Mouse (Mus musculus) heart, embryonic 11.5 days (tissue): Measurements from ENCODE around the gene Irgq. TPM values are rescaled to one million over a fixed set of nuclear protein-coding genes. Genes with fewer than 3 reads are reported as not detected.

Source experiments
- ATAC-seq: fragments of 200-750 bp; cut with Nextera tagmentation; replicated peaks from 2 replicates; pipeline ENCODE4 v1.8.0; 2017; ENCODE audit warnings: moderate library complexity; ENCODE audit not compliant: insufficient number of reproducible peaks, low FRiP score, low TSS enrichment
- H3K27ac ChIP-seq: fragments of 300-500 bp; sonication (generic); 2 replicates; pipeline ENCODE4 v1.5.1; 2014; ENCODE audit warnings: mild to moderate bottlenecking, low read depth, low read length
- H3K27me3 ChIP-seq: fragments of 300-500 bp; sonication (generic); 2 replicates; pipeline ENCODE4 v1.6.1; 2014; ENCODE audit warnings: mild to moderate bottlenecking, low read length, mixed read lengths; ENCODE audit not compliant: control insufficient read depth, insufficient read depth
- H3K36me3 ChIP-seq: fragments of 300-500 bp; sonication (generic); 2 replicates; pipeline ENCODE4 v1.6.1; 2014; ENCODE audit warnings: mild to moderate bottlenecking, low read length, moderate library complexity, mixed read lengths; ENCODE audit not compliant: control insufficient read depth, insufficient read depth
- H3K4me1 ChIP-seq: fragments of 300-500 bp; sonication (generic); 2 replicates; pipeline ENCODE4 v1.6.1; 2014; ENCODE audit warnings: low read length; ENCODE audit not compliant: control insufficient read depth, insufficient read depth
- H3K4me2 ChIP-seq: fragments of 300-500 bp; sonication (generic); 2 replicates; pipeline ENCODE4 v1.6.1; 2014; ENCODE audit warnings: mild to moderate bottlenecking, moderate library complexity
- H3K4me3 ChIP-seq: fragments of 300-500 bp; sonication (generic); 2 replicates; pipeline ENCODE4 v1.5.1; 2014; ENCODE audit warnings: low read depth, low read length
- H3K9ac ChIP-seq: fragments of 300-500 bp; sonication (generic); 2 replicates; pipeline ENCODE4 v1.6.1; 2014; ENCODE audit warnings: mild to moderate bottlenecking, low read depth, low read length, moderate library complexity
- H3K9me3 ChIP-seq: fragments of 300-500 bp; sonication (generic); replicated peaks from 2 replicates; pipeline ENCODE4 v1.6.1; 2016; ENCODE audit warnings: low read length; ENCODE audit not compliant: control insufficient read depth
- WGBS: fragments of 180-500 bp; shearing (Covaris S2); extraction: QIAGEN DNeasy Blood & Tissue Kit; methylation state at CpG from one replicate; pipeline ENCODE4 v1.1.7; 2014; ENCODE audit not compliant: insufficient replicate concordance; 5-methylcytosine and 5-hydroxymethylcytosine counted together
- polyA plus RNA-seq: library from polyadenylated mRNA; unstranded; fragments of >200 nt; fragmentation: Nextera tagmentation; extraction: Ambion mirVana; gene quantifications from 2 replicates; pipeline ENCODE4 v1.2.1, GENCODE M21; 2014

Irgq gene
- polyA plus RNA-seq, 1 experiment from 2014 or later: 4.1 TPM

- Histone ChIP-seq H3K4me1 (0 out of 2 replicates have a peak, but pooled peaks cover 4% of the 10 kb centered on the region), H3K36me3 (no peaks in the 10 kb centered on the region), H3K27ac (no peak overlapping the region), H3K4me3 (no peak overlapping the region), H3K9ac (no peak overlapping the region), H3K4me2 (no peak overlapping the region), H3K9me3 (no peaks in the 10 kb centered on the region), H3K27me3 (peaks cover 39% of the 10 kb centered on the region)
- ATAC-seq: no peak
- whole genome bisulfite sequencing: 78% methylated on average over 6 of the region's 6 CpGs
Observed at GRCm38 (mm10) chr7:24584876-24585275, 54.4 kb downstream of the Irgq start.

GRCm38 (mm10) chr7:24585995-24586394 lies 55.5 kb downstream of the Irgq start:
- ATAC-seq: no peak
- H3K9me3 ChIP-seq: no peaks in the 10 kb centered on the region
- H3K9ac ChIP-seq: no peak overlapping the region
- H3K36me3 ChIP-seq: no peaks in the 10 kb centered on the region
- peaks cover 39% of the 10 kb centered on the region for H3K27me3 ChIP-seq
- no peak overlapping the region for H3K4me3 ChIP-seq
- no peak overlapping the region for H3K27ac ChIP-seq
- WGBS: 25% methylated on average over 16 of the region's 16 CpGs
- 0 out of 2 replicates have a peak, but pooled peaks cover 4% of the 10 kb centered on the region for H3K4me1 ChIP-seq
- no peak overlapping the region for H3K4me2 ChIP-seq

GRCm38 (mm10) chr7:24586828-24587227 lies 56.3 kb downstream of the Irgq start:
- Histone ChIP-seq H3K4me1 (0 out of 2 replicates have a peak, but pooled peaks cover 4% of the 10 kb centered on the region), H3K4me2 (peak overlapping the region; percentile 73), H3K9me3 (no peaks in the 10 kb centered on the region), H3K27ac (no peak overlapping the region), H3K36me3 (no peaks in the 10 kb centered on the region), H3K9ac (peak overlapping the region; percentile 62; the same call in 1 of the 2 replicates), H3K27me3 (peaks cover 39% of the 10 kb centered on the region), H3K4me3 (peak overlapping the region; percentile 48)
- WGBS: 8% methylated on average over 8 of the region's 8 CpGs
- 0 out of 2 replicates have a peak, but pooled peaks have one; percentile 50 for ATAC-seq

GRCm38 (mm10) chr7:24587330-24588105 lies 57.0 kb downstream of the Irgq start, which contains the start of the genes Ethe1 and Zfp575:
Gene Ethe1 (plus strand): TSS chr7:24587543.
Gene Zfp575 (minus strand): TSS chr7:24587641.
- H3K36me3 ChIP-seq: no peaks in the 10 kb centered on the region
- peak; percentile 36; the same call in 1 of the 2 replicates for ATAC-seq
- H3K27me3 ChIP-seq: peaks cover 39% of the 10 kb centered on the region
- 0 out of 2 replicates have a peak, but pooled peaks cover 4% of the 10 kb centered on the region for H3K4me1 ChIP-seq
- H3K4me3 ChIP-seq: peak within 1 kb of the TSS; percentile 48
- H3K4me2 ChIP-seq: peak within 1 kb of the TSS; percentile 73
- H3K27ac ChIP-seq: no peak within 1 kb of the TSS
- no peaks in the 10 kb centered on the region for H3K9me3 ChIP-seq
- 8% methylated on average over 28 of the region's 30 CpGs for WGBS
- H3K9ac ChIP-seq: peak within 1 kb of the TSS; percentile 62

Other genes starting within 250 kb of the Irgq start
- 16.4 and 18.1 TPM in 2 replicates for gene Zfp61, start 229.5 kb upstream of the Irgq start, polyA plus RNA-seq
- gene Zfp94, start 214.0 kb upstream of the Irgq start, polyA plus RNA-seq: 4.6 and 6.1 TPM in 2 replicates
- not detected in 2 replicates for gene Tescl, start 196.8 kb upstream of the Irgq start, polyA plus RNA-seq
- gene Lypd5, start 181.5 kb upstream of the Irgq start, polyA plus RNA-seq: not detected in 2 replicates
- gene Kcnn4, start 160.4 kb upstream of the Irgq start, polyA plus RNA-seq: 9.9 and 11.2 TPM in 2 replicates
- gene Smg9, start 131.1 kb upstream of the Irgq start, polyA plus RNA-seq: 17.5 and 21.2 TPM in 2 replicates
- not detected in 2 replicates for gene Irgc1, start 78.4 kb upstream of the Irgq start, polyA plus RNA-seq
- gene Plaur, start 68.2 kb upstream of the Irgq start, polyA plus RNA-seq: 5.6 and 6.9 TPM in 2 replicates
- gene Cadm4, start 48.7 kb upstream of the Irgq start, polyA plus RNA-seq: 0.20 and 0.23 TPM in 2 replicates
- gene Zfp428, start 23.7 kb upstream of the Irgq start, polyA plus RNA-seq: 22.6 and 26.0 TPM in 2 replicates
- gene AC161166.1, start 18.2 kb upstream of the Irgq start, polyA plus RNA-seq: 0.25 and 0.57 TPM in 2 replicates
- not detected in 2 replicates for gene Pinlyp, start 15.4 kb downstream of the Irgq start, polyA plus RNA-seq
- gene Xrcc1, start 15.6 kb downstream of the Irgq start, polyA plus RNA-seq: 69.8 and 76.6 TPM in 2 replicates
- 23.4 and 23.9 TPM in 2 replicates for gene Ethe1, start 56.9 kb downstream of the Irgq start, polyA plus RNA-seq
- gene Zfp575, start 57.0 kb downstream of the Irgq start, polyA plus RNA-seq: 0.42 and 0.44 TPM in 2 replicates
- 0.06 TPM in 1 of 2 replicates, not detected in the other for gene Phldb3, start 80.1 kb downstream of the Irgq start, polyA plus RNA-seq
- gene Lypd3, start 105.9 kb downstream of the Irgq start, polyA plus RNA-seq: 0.09 TPM in 1 of 2 replicates, not detected in the other
- gene Tex101, start 146.0 kb downstream of the Irgq start, polyA plus RNA-seq: not detected in 2 replicates
- gene BC049730, start 178.6 kb downstream of the Irgq start, polyA plus RNA-seq: not detected in 2 replicates
- gene Gm4763, start 196.2 kb downstream of the Irgq start, polyA plus RNA-seq: not detected in 2 replicates
- 0.11 TPM in 1 of 2 replicates, not detected in the other for gene Cd177, start 229.6 kb downstream of the Irgq start, polyA plus RNA-seq
- gene Ceacam10, start 246.5 kb downstream of the Irgq start, polyA plus RNA-seq: not detected in 2 replicates